Mouse (Mus musculus) CD4-positive, CD25-positive, alpha-beta regulatory T cell (primary cell): Measurements from ENCODE around the gene Nell2. TPM values are rescaled to one million over a fixed set of nuclear protein-coding genes. Genes with fewer than 3 reads are reported as not detected.

Source experiments
- polyA plus RNA-seq: library from polyadenylated mRNA; unstranded; fragments of 100-300 nt; shearing (Covaris generic); gene quantifications from one replicate; pipeline ENCODE4 v1.2.1, GENCODE M21; 2017

The Nell2 gene
- polyA plus RNA-seq: not detected

GRCm38 (mm10) chr15:95527948-95528861 is at the start of gene Nell2:
Nell2 (minus strand) TSS chr15:95528559.

Other genes with a start within 250 kb of the Nell2 start
- 0.05 TPM for gene Dbx2, start 127.4 kb upstream of the Nell2 start, polyA plus RNA-seq